Mouse (Mus musculus) frontal cortex, adult 2 months (tissue): Measurements from ENCODE around the gene Ptgfrn. TPM values are rescaled to one million over a fixed set of nuclear protein-coding genes. Genes with fewer than 3 reads are reported as not detected.

Source experiments
- DNase-seq, 2 experiments: peaks; one replicate each; pipeline ENCODE4 v3.0.0; 2022; ENCODE audit warnings: low spot score in 1 of 2; ENCODE audit errors: extremely low spot score in 1 of 2
- polyA plus RNA-seq: library from polyadenylated mRNA; depleted of rRNA; stranded (reverse); fragments of >200 nt; gene quantifications from 2 replicates; pipeline ENCODE4 v1.2.3, GENCODE M21; 2012

The Ptgfrn gene
- polyA plus RNA-seq, 1 experiment: 9.9 TPM

DNA sequence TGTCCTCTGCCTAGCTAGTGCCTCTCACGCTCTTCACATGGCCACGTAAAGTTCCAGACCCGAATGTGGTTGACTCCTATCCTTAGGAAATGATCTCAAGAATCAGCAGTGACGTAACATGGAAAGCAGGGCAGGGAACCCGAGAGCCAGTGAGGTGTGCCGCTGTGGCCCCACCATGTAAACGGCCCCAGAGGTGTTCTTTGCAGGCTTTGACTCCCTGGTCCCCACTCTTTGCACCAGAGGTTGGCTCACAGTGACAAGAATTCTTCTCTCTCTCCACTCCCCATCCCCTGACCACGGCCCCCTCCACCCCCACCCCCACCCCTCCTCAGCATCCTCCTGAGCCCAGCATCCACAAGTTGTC is 7.3 kb upstream of the Ptgfrn start:
- DNase-seq: no peak

GRCm38 (mm10) chr3:101116431-101117385 is 6.6 kb upstream of the Ptgfrn start:
- peak in 1 of 2 experiments; percentile 42 for DNase-seq

DNA sequence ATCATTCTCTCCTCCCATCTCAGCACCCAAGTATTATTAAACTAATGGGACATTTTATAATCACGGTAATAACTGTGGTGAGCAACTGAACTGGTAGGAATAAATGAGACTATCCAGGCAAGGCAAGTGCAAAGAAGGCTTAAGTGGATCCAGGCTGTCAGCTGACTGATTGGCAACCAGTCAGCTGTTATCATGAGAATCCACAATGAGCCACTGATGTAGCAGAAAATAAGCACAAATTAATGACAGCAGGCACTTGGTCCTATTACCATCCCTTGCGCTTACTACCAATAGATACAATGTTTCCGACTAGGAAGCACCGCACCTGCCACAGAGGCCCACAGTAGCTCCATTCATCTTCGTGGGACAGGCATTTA is 2.4 kb upstream of the Ptgfrn start:
- DNase-seq: no peak

GRCm38 (mm10) chr3:101111848-101112517 is 1.9 kb upstream of the Ptgfrn start:
- DNase-seq: no peak

- DNase-seq: no peak
Observed at GRCm38 (mm10) chr3:101111321-101111720, 1.2 kb upstream of the Ptgfrn start.

DNA sequence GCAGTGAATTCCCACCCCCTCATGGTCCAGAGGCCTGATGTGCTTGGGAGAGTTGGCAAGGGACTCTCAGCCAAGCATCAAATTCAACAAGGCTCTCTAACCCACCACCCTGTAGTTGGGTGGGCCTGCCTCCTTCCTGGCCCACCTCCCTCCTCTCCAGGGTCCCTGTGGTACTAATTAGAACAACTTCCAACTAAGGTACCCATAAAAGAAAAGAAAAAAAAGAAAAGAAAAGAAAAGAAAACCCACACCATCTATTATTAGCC is 693 bp upstream of the Ptgfrn start:
- no peak for DNase-seq

- DNase-seq: no peak
Observed at GRCm38 (mm10) chr3:101109558-101110021, 488 bp downstream of the Ptgfrn start.

DNA sequence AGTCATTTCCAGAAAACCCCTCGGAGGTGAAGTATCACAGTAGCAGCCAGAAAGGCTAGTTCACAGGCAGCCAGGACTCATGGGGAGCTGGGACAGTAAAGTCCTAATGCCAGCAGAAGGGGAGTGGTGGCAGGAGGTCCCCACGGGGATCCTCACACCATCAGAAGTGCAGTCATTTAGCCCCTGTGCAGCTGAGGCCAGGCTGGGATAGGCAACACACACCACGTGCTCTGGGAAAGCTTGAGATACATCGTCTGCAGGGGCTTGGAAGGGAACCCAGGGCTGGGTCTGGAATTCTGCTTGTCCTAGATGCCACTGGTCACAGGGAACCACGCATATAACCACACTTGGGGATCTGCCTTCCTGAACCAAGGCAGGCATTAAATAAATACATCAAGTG is 1.2 kb downstream of the Ptgfrn start:
- DNase-seq: no peak

GRCm38 (mm10) chr3:101108282-101108681 is 1.8 kb downstream of the Ptgfrn start:
- DNase-seq: no peak

- DNase-seq: no peak
Observed at GRCm38 (mm10) chr3:101106326-101106725, 3.8 kb downstream of the Ptgfrn start.

- DNase-seq: no peak
Observed at GRCm38 (mm10) chr3:101105486-101105885, 4.6 kb downstream of the Ptgfrn start.

- no peak for DNase-seq
Observed at GRCm38 (mm10) chr3:101104883-101105282, 5.2 kb downstream of the Ptgfrn start.

DNA sequence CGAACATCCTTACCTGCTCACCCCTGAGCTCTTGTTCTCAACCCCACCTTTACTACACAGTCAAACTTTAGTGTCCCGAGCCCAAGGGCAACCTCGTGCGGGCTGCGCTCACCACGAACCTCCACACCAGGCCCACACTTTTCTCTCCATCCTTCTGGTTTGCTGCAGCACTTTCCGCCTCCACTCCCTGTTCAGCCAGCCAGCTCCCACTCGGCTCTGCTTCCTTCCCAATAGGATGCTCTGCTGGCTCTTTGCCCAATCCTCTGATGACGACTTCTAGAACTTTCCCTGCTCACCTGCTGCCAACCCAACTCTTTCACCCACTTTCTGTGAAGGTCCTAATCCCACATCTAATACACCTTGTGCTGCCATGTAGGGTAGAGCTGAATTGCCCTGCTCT is 6.3 kb downstream of the Ptgfrn start:
- peak; percentile 45 to 84 for DNase-seq

DNA sequence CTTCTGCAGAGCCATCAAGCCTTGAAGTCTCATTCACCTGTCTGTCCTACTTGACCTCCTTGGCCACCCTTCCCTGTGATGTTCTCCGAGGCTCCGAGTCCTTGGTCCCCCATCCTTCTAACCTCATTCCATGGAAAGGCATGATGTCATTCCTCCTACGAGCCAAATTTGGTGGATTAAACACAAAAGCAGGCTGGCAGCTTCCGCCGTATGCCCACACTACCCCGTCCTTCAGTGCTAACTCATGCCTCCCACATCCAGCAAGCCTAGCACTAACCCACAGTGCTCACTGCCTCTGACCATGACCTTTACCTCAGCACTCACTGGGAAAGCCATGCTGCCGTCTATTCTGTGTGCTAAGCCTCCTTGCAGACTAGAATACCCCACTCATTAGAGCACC is 8.0 kb downstream of the Ptgfrn start:
- peak in 1 of 2 experiments; percentile 72 for DNase-seq

DNA sequence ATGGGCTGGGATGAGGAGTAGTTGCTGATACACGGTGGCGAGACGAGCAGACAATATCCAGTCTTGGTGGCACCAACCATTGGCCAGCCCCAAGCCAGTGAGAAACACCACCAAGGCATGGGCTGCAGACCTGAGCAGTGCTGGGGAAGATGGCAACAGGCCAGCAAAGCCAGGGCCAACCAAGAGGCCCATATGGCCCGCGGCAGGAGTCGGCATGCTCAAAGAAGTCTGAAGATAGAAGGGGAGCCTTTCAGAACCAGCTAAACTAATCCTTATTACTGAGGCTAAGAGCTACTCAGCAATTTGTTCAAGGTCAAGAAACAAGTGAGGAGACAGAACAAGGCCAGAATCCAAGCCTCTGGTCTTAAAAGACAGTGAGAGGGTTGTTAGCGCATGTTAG is 8.9 kb downstream of the Ptgfrn start:
- no peak for DNase-seq

DNA sequence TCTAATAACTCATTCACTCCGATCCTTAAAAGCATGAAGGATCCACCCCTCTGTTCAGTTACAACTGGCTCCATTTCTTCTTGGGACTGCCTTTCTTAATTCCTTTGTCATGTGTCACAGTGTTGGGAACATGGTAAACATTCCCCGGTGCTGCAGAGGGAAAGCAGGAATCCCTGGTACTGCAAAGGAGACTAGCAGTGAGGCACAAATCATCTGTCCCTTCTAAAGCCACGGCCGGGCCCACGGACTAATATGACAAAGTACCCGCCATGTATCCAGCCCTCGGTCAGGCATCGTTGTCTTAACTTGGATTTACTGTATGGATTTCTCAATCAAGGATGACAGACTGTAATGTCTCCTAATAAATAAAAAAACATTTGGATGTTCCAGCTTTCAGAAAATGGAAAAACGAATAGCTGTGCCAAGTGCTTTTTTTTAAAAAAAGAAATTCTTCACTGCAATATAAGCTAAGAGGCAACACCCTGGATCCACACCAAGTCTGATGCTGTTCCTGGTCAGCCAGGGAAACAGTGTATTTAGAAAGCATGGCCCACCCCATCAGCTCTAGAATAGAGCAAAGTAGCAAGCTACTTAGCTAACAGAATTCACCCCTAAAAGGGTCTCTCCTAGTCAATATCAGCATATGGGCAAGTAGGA is 10.2 kb downstream of the Ptgfrn start:
- DNase-seq: no peak

DNA sequence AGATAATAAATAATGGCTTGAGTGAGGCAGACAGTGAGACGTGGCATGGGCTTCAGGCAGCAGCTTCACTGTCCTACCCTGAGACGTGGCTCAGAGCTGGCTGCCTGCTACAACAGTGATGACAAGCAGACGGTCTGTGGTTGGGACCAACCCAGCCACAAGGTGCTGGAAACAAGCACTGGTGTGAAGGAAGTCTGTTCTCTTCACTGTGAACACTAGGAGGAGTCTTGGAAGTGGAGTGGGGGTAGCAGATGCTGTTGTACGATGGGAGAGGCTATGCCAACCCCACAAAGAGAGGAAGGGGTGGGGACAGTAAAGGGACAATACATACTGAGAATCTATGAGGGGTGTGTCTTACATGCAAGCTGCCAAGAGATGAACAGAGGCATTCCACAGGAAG is 12.0 kb downstream of the Ptgfrn start:
- no peak for DNase-seq

DNA sequence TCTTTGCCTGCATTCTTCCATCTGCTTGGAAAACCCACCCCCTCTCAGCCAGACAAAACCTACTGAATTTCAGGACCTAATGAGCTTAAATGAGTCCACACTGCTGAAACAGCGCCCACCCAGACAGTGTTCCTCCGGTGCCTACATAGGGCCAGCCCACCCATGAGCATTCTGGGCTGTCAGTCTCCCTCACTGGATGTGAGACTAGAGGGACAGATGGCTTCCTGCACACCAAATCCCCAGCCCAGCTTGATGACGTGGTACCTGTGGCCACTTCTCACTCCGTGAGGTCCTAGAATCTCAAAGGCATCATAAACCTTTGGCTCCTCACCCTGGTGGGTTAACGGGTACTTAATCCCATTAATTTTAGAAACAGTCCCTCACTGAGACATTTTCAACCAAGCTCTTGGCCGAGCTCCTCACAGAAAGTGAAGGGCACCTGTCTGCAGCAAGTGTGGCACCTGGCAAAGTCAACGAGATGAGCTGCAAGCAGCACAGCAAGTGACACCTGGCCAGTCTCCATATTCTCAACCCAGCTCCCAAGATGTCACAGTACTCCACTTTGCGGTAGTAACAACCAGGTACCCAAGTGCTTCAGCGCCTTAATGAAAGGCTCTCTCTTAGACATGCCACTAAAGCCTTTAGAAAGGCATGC is 12.8 kb downstream of the Ptgfrn start:
- peak in 1 of 2 experiments; percentile 29 for DNase-seq

DNA sequence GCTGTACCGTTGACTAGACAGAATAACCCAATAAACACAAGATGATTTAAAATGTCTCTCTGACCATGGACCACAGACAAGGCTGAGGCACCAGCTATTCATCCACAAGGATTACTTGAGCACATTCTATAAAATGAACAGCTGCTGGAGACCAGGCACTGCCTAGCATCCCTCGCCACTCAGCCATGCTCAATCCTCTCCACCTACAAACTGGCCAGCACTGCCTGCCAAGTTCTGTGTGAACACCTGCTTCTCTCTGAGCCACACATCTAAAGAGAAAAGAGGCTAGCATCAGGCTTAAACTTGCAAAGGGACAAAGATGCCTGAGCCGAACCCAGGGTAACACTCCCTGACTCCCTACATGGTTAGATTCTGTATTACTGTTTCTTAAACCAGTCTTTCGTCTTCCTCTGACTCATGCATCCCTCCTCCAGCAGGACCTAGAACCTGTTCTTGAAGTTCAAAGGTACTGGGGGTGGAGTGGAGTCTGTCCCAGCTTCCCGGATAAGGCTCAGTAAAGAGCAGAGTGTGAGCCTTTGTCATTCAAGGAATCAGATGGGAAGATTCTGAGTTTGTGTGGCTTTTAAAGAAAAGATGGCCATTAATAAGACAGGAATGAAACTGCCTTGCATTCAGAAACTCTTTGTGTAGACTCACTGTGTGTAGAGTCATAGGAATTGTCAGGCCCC is 14.2 kb downstream of the Ptgfrn start:
- peak in 1 of 2 experiments; percentile 65 for DNase-seq

DNA sequence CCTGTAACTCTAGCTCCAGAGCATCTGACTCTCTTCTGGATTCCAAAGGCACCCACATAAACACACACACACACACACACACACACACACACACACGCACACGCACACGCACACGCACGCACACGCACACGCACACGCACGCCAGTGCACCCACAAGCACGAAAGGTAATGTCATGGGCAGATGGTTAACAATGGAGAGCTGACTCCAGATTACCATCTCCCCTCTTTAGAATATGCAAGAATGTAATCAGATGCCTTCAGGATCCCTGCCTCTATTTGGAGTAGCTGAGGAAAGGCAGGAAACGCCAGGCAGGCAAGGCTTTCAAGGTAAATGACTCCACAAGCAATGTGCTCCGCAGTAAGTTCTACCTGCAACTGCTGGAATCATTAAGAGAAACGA is 17.9 kb downstream of the Ptgfrn start:
- DNase-seq: no peak
